Mouse (Mus musculus) lung, postnatal 4 days (tissue): ENCODE data around the gene Trpm1.

Experiments used
- DNase-seq, 2 experiments: peaks; one replicate each; pipeline ENCODE4 v3.0.0; 2021

Trpm1 gene

DNA sequence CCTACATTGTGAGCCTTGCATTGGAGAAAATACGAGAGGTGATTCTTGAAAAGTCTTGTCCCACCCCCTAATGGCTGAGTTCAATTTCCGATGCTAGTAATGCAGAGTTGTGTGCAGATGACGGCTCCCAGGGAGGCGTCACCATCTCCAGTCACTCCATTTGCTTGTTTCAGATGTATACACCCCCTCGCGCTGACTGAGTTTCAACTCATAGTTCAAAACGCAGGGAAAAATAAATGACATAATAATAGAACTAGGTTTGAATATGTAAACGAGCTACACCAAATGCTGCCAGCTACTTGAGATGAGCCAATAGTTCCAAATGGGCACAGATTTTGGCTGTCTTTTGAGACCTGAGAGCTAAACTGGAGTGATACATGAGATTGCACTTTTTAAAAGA is 84.1 kb downstream of the Trpm1 start:
- DNase-seq: no peak

DNA sequence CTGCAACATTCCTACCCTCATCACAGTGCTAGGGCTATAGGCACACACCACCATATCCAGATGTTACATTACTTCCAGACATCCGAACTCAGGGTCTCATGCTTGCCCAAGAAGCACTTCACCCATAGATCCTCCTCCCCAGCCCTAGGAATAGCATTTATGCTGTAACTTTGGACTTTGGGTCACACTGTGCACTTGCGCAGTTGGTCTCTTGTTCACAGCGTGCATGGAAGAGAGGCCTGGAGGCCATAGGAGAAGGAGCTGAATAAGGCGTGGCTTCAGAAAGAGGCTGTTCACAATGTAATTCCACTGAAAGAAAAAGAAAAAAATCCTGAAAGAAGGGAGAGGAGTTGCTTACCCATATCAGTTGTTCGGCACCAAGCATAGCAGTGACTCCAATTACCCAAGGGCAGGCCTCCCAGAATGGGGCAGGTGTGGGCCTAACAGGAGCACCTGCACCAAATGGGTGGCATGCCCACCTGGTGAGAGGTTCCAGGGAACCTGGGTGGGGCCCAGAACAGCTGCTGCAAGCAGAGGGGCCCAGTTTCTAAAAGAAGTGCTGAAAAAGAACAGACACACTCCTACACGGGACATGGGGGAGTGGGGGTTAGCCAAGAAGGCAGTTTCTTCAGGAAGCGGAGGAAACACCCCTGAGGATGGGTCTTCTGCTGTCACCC is 84.9 kb downstream of the Trpm1 start:
- DNase-seq: no peak

DNA sequence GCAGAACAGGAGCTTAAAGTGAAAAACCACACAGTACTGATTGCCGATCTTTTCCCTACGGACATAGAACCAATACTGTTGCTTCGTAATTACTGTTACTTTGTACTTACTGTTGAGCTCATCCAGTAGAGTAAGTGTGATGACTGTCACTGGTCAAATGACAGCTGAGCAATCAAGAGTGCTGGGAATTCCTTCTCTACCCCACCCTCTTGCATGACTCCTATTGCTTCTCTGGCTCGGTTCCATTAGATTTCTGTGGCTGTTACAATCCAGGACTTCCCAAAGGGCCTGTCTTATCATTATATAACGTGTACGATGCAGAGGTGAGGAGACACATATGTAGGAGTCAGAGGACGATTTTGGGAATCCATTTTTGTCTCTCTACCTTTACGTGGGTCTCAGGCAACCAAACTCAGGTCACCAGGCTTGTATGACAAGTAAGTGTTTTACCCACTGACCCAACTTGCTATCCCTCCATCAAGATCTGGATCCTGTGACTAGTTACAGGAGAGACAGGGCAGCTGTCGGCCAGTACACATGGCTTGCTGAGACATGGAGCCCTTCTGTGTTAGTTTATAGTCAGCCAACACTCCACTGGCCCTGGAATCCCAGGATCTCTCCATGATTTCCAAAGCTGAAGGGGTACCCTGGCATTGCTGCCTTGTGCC is 85.6 kb downstream of the Trpm1 start:
- DNase-seq: no peak

DNA sequence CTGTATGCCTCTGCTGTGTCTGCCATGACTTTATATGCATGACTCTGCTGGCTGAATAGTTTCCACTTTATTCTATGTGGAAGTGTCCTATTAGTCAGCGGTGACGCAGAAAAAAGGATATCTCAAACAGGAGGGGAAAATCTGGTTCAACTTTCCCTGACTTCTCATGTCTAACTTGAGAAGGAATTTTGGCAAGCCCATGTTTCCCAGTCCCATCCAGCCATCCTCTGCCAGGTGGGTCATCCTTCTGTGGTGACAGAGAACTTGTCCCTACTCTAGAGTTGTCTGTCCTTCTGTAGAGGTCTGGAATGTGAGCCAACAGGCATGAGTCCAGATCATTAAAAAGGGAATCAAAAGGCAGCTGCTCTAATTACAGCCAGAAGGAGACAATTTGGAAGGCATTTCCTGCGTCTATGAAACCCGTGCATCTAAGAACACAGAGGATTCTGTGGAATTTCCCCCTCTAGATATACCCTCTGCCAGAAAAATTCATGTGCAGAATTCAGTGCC is 86.2 kb downstream of the Trpm1 start:
- no peak for DNase-seq

DNA sequence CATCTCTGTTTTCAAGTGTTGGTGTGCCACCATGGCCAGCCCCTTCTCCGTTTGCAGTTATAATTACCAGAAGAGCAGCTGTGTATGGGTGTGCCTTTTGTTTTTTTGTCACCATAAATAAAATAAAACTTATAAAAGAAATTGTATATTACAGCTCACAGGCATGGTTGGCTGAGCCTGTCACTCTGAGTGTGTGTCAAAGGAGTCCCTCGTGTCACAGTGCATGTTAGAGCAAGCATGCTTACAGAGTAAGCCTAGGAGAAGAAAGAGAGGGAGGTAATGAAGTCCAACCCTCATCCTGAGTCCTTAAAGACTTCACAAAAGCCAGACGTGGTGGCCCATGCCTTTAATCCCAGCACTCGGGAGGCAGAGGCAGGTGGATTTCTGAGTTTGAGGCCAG is 88.8 kb downstream of the Trpm1 start:
- DNase-seq: no peak

DNA sequence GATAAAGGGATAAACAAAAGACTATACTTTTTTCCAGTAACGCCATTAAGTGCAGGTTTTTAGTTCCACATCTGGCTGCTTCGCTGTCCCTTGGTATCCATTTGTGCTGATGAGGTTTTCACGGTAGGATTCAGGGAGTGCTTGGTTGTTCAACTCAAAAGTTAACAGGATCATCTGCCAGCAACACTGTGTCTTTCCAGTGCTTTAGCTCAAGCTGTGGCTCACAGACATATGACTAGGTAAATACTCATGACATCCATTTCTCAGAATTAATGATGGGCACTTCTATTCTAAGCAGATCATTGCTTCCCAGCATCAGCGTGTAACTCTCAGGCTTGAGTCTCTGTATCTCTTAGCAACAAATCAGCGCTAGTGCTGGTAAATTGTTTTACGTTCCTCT is 90.7 kb downstream of the Trpm1 start:
- DNase-seq: no peak

DNA sequence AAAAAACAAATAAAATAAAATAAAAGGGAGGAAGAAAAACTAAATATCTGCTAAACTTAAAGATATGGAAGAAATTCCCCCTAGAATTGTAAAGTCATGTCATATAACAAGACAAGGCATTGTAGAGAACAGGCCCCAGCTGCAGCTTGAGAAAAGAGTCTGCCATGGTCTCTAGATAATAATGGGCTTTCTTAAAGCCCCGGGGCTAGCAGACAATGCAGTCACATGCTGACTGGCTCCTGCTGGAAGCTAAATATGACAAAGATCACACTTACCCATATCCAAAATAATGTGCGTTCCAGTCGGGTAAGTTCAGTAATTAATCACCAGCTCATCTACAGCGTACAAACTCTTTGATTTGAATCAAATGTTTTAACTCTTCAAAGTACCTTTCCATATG is 93.1 kb downstream of the Trpm1 start:
- no peak for DNase-seq

DNA sequence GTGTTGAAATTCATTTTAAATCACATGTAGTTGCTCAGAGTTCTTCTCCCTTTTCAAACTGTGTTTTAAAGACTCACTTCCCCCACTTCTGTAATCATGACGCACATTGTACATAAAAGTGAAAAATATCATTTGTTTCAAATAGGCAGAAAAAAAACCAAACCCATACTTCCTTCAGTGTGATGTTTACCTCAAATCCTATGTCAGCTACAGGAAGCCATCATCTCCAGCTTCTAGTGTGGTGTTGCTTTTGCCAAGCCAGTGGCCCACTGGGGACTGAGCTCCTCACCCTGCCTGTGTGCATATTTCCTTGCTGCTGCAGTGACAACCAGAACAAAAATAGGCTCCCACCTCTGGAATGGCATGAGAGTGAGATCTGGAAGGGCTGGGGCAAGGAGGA is 94.7 kb downstream of the Trpm1 start:
- no peak for DNase-seq

DNA sequence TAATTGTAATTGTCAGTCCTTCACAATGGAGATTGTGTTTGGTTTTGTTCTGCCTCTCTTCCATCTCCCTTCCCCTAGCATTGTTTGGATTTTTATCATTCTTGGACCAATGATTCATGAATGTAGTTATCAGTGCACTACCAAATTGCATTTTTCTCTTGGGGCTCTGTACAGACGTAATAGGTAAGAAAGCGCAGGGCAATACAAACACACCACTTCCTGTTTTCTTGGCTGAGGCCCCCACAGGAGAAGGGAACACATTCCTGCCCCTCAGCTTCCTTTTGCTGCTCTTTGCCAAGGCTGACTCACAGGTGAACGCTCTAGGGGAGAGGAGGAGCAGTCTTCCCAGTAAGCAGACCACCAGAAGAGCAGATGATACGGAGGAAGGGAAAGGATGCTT is 96.1 kb downstream of the Trpm1 start:
- no peak for DNase-seq

DNA sequence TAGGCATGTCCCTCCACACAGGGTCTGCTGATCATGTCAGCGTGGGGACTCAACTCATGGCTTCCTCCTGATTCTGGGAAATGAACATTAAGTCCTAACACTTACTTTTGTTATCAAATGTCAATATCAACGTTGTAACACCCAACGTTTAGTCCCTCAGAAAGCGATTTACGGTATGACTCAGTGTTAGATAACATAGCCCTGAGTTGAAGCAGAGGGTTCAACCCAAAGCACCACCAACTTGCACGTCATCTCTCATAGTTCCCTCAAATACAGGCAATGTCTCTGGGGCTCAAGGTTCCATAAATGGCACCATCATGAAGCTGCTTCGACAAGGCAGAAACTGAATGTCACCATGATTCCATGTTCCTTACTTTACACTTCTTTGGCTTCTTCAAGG is 96.8 kb downstream of the Trpm1 start:
- DNase-seq: no peak

DNA sequence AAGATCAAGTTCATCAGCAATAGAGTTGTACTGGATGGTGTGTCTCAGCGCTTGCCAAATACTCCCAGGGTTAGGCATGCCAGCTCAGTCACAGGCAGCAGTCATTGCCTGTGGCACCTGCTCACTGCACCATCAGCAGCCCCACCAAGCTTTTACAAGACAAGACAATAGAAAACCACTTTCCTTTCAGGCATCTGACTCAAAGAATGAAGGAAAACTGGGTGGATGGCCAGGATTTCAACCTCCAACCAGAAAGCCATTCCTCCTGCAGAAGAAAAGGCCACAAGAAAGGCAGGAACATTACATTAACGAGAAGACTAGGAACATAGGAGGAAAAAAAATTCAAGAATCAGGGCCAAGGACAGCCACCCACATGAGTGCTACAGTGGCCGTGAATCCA is 100.1 kb downstream of the Trpm1 start:
- no peak for DNase-seq

DNA sequence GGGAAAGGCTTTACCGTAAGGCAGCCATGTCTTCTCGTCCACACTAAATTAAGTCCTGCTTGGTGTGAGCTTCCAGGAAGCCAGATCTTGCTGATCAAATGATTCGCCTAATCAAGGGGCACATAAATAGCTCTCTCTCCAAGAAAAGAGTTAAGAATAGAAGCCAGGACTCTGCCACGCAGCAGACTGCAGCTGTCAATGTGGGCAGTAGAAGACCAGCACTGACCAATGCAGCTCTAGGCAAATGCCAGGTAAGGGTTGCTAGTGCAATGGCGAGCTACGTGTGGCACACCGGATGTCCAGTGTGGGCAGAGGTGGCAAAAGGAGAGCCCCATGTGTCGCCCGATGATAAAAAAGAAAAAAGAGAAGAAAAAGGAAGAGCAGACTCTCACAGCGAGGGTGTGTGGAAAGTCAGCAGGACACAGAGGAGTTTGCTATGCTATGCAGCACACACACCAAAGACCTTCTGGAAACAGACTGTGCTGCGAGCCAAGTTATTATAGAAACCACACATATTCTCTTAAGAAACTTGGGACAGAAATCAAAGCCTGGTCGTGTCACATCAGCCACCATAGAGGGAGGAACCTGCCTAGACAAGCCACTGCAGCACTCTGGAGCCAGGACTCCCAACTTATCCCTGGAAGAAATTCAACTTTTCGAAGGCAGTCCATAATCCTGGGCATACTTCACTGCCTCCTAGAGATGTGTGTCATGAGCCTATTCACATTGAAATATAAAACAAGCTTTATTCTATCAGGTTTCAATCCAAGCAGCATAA is 112.1 kb downstream of the Trpm1 start:
- DNase-seq: no peak

DNA sequence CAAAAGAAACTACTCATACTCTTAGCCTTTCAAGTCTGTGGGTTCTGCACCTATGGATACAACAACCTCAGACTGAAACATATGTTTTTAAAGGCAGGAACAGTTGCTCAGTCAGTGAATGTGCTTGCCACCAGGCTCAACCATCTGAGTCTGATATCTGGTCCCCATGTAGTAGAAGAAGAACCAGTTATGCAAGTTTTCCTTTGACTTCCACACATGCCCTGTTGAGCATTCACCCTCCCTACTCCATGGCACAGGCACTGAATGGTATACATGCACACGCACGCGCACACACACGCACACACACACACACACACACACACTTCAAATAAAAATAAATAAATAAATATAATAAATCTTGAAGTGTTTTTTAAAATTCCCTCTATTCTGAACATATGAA is 113.0 kb downstream of the Trpm1 start:
- no peak for DNase-seq

DNA sequence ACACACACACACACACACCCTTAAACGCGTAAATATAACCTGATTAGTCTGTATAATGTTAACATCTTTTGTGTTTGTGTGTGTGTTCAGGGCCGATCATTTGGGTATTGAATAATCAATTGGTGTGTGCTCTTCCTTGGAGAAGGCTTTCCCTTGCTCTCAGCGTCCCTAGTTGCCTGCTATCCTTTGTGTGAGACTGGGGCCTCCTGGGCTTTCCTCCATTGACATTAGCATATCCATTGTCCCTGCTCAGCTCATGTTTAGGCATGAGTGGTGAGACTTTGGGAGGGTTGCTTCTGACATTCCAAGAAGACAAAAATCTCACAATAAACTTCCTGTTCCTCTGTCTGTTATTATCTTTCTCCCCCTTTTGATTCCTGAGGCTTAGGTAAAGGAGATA is 118.3 kb downstream of the Trpm1 start:
- no peak for DNase-seq

DNA sequence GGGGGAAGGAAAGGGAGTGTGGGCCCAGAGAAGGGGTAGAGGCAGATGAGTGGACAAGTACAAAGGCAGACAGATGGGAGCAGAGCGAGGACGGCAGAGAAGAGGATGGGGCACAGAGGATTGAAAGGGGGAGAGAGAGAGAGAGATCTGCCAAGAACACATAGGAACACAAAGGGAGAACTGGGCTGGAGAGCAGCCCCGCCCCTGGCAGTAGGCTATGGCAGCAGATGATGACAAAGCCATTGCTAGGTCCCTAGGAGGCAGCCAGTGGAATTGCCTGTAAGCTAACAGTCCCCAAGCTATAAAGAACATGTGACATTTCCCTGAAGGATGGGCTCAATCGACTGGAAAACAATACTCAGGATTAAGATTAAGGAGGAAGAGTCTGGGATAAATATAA is 121.9 kb downstream of the Trpm1 start:
- no peak for DNase-seq

DNA sequence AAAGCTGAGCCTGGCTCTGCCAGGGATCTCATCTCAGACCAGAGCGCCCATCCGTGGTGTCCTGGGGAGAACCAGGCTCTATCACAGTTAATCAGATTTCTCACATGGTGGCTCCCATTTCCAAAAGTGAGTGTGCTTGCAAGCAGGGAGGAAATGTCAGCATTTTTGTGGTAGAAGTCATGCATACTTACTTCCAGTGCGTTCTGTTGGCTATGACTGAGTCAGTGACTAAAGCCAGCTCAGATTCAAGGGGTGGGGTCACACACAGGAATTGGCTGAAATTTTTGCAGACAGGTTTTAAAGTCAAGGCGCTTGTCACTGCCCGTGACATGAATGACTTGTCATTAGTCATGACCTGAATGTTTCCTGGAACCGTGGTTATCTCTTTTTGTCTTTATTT is 123.3 kb downstream of the Trpm1 start:
- DNase-seq: no peak

DNA sequence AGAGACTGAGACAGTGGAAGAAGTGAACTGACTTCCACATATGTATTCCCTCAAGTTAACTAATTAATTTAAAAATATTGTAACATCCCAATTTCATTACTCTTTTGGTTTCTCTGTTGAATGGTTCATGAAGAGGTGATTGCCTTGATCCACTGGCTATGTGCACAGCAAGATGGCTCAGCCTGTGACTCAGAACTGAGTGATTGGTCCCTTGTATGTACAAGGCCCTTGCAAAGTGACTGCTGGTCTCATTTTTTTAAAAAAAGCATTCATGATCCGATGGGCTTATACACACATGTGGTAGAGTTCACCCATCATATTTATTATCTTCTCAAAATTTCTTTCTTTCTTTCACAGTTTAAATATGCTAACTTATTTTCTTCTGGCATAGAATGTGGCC is 124.9 kb downstream of the Trpm1 start:
- no peak for DNase-seq

DNA sequence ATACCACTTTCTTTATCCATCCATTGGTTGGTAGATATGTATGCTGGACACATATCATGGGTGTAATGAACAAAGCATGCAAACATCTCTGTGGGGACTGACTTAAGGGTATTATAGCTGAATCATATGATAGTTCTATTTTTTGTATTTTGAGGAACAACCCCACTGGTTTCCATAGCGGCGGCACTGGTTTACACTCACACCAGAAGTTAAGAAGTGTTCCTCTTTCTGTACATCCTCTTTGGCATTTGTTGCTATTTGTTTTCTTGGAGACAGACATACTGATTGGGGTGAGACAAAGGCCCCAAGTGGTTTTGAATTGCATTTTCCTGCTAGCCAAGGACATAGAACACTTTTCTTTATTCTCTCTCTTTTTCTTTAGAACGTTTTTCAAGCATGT is 125.9 kb downstream of the Trpm1 start:
- peak in 1 of 2 experiments; percentile 30 for DNase-seq

DNA sequence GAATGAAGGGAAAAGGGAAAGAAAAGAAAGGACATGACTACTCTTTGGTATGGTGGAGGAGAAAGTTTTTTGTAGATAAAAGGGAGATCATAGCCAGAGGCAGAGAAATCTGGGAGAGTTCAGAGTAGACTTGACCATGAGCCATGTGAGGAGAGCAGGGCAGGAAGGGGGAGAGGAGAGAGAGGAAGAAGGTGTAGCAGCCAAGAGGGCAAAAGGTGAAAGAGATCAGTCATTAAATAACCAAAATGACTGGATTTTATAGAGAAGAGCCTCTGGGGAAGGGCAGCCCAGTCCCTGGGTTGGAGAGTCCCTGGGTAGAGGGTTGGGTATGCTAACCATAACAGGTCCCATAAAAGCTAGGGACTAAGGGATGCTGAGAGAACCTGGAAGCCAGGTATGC is 132.9 kb downstream of the Trpm1 start:
- no peak for DNase-seq

DNA sequence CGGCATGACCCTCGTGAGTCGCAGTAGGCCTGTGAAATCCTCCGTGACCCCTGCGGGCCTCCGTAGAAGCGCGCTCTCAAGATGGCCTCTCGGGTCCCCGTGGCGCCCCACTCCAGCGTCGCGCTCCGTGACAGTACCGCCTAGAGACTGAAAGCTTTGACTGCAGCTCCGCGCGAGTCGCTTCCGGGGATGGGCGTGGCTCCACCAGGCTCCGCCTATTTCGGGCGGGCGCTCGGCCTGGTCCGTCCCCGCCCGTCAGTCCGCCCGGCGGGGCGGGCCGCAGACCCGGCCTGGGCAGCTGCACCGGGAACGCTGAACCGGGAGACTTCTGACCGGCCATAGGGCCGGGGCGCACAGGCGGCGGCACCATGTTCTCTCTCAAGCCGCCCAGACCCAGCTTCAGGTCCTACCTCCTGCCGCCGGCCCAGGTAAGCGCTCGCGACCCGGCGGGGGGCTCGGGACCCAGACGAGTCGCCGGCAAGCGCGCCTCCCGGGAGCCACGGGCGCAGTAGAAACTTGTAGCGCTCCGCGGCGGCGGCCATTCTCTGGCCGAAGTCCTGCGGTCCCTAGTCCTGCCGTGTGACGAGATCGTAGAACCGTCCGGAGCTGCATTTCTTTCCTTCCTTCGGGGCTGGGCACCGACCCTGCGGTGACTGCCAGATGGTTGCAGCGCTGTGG is 133.9 kb downstream of the Trpm1 start, which contains the start of gene Mtmr10:
Mtmr10 (plus strand) TSS at position 240 of the 678 bp plus-strand sequence.
- DNase-seq: peak; percentile 99 to 100

DNA sequence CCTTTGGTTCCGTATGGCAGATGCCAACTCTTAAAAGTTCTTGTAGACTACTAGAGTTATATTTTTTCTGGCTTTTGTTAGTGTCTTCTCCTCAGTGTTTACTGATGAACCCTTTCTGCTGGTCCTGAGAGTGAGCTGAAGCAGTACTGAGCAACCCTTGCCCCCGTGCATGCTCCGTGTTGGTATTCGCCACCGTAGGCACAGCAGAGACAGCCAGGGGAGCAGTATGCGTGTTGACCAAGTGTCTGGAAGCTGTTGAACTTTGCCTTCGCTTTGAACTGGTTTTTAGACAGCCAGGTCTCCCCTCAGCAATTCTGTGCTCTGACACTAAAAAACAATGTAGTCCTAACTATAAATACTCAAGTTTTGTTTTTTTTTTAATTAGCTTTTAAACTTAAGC is 135.8 kb downstream of the Trpm1 start:
- DNase-seq: no peak

DNA sequence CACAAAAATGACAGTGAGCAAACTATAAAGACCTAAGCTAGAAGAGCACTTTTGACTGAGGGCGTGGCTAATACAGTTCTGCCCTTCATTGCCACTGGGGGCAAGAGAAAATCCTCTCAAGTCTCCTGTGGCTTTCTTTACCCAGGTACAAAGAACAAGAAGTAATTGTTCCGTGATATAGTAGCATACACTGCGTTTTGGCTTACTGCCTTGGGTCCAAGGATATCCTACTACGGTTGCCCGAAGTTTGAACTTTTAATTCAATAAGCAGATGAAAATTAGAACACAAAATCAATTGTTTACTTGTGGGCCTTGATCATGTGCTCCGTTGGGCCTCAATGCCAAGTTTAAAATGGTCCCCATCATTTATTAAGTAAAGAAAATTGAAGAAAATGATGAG is 136.8 kb downstream of the Trpm1 start:
- no peak for DNase-seq

DNA sequence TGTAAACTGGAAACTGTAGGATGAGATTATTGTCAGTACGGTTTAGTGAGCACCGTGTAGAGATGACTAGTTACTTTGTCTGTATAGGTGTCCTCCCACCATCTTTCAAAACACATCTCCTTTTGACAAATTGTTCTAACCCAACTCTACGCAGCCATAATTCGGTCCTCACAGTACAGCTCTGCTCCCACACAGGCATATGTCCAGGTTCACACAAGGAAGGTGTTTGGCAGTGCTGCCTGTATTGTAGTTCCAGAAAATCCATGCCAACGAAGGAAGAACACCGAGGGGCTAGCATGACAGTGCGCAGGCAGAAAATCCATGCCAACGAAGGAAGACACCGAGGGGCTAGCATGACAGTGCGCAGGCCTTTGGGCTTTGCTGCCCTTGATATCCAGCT is 138.1 kb downstream of the Trpm1 start:
- DNase-seq: no peak
